Mouse (Mus musculus): Measurements from ENCODE around the gene Gm20517. TPM values are rescaled to one million over a fixed set of nuclear protein-coding genes. Genes with fewer than 3 reads are reported as not detected.

Gm20517 gene
- total and polyA plus RNA-seq, 3 experiments = 1.9 to 2.9 TPM; not detected in 1

DNA sequence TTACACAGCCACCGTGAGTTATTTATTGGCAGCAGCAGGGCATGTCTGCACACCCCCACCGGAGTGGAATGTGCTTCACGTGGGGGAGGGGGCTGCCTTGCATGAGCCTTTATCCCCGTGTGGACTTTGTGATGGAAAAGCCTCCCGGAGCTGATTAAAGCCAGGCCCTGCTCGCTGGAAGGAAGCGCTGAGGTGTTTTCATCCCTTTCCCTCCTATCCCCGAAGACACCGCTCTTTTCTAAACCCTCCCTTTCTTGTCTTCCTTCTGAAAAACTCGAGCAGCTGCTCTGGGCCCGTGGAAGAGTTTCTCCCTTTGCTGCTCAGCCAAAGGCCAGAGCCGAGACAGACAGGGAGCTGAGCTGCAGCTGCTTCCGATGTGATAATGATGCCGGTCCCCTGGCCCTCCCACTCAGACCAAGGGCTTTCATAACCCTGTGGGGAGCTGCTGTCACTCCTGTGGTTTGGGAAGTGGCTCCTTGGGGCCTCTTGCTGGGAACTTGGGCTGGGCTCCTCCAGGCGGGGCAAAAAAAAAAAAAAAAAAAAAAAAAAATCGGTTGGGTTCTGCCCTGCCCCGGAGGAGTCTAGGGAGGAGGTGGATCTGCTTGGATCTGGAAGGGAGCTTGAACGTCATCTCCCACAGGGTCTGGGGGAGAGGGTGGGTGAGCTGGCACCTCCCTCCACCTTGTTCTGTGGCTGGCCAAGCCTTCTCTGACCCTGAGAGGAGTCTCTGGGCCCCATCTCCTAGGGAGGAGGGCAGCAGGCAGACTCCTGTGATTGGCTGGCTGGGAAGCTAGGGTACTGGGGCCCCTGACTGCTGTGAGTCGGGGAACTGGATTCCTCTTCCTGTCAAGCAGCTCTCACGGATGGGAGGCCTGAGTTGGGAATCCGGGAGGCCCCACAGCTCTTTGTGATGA, 15.9 kb upstream of the Gm20517 start (continued):
- TF ChIP-seq POLR2A (IDR thresholded peaks at IDR 0.05; ENCODE audit: control insufficient read depth in 1 of 2, insufficient read depth in 1 of 2, low read depth in 1 of 2, low read length in 2 of 2, poor library complexity in 1 of 2) = peak; percentile 24 to 50; a peak in 1 of 4 replicates
- peak; percentile 69; the same call in 1 of the 2 replicates for TF ChIP-seq MXI1 (IDR thresholded peaks at IDR 0.05; ENCODE audit: low read depth, low read length)
- peak; percentile 45; the same call in 1 of the 2 replicates for TF ChIP-seq NELFE (IDR thresholded peaks at IDR 0.05; ENCODE audit: low read depth, low read length)
- peak; percentile 71 to 87 for TF ChIP-seq EP300 (IDR thresholded peaks at IDR 0.05; ENCODE audit: low read depth in 1 of 2, low read length in 2 of 2)
- TF ChIP-seq JUND (IDR thresholded peaks at IDR 0.05; ENCODE audit: low read depth, low read length) = no peak
- TF ChIP-seq HCFC1 (IDR thresholded peaks at IDR 0.05; ENCODE audit: low read depth, low read length) = peak; percentile 37; the same call in 1 of the 2 replicates
- TF ChIP-seq E2F4 (IDR thresholded peaks at IDR 0.05; ENCODE audit: borderline replicate concordance, low read depth, low read length) = no peak
- TF ChIP-seq TCF12 (IDR thresholded peaks at IDR 0.05; ENCODE audit: low read depth, low read length) = peak; percentile 89
- TF ChIP-seq KAT2A (conservative IDR thresholded peaks at IDR 0.05; ENCODE audit: low read depth, low read length) = 0 out of 2 replicates have a peak, but pooled peaks have one; percentile 12

DNA sequence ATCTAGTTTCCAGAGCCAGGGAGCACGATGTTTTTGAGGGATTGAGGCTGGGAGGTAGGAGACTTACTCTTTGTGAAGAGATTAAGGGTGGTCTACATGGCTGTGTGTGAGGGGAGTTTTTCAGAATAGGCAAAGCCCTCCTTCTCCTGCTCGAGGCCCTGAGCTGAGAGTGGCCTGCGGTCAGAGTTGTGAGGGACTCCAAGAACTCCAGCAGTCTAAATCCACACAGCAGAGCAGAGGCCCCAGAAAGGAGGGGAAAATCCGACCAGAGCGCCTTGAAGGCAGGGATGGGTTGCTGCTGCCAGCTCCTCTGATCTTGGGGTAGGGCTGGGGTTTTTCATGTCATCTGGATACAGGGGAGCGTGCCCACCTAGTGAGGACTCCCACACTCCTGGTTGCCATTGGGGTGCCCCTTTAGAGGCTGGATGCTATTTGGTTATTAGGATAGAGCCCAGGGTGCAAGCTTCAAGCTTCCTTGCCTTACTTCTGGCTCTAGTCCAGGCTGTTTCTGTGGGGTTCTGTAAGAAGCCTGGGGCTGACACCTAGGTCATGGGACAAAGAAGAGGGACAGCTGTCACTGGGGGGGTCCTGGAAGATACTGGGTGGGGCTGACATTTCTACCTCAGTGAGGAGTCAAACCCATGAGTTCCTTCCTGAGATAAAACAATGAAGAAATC, 15.1 kb upstream of the Gm20517 start:
- DNase-seq (ENCODE audit: low read depth, low spot score) = peak; percentile 58
- H3K4me1 ChIP-seq (ENCODE audit: control insufficient read depth in 1 of 2, insufficient read depth in 2 of 2, low read length in 2 of 2) = peaks cover 24 to 72% of the 10 kb centered on the region in 2 experiments
- TF ChIP-seq MEF2A (IDR thresholded peaks at IDR 0.05; ENCODE audit: extremely low read depth, insufficient replicate concordance, low read depth, low read length, poor library complexity, severe bottlenecking) (no peak), E2F4 (IDR thresholded peaks at IDR 0.05; ENCODE audit: borderline replicate concordance, low read depth, low read length) (no peak), MAX (IDR thresholded peaks at IDR 0.05; ENCODE audit: low read length) (no peak), JUND (IDR thresholded peaks at IDR 0.05; ENCODE audit: low read depth, low read length) (no peak), GATA1 (IDR thresholded peaks at IDR 0.05; ENCODE audit: low read depth, low read length) (no peak), TBP (IDR thresholded peaks at IDR 0.05; ENCODE audit: low read depth, low read length) (no peak), USF2 (IDR thresholded peaks at IDR 0.05; ENCODE audit: borderline replicate concordance in 1 of 2, insufficient read depth in 1 of 2, low read depth in 1 of 2, low read length in 2 of 2) (no peak), NRF1 (IDR thresholded peaks at IDR 0.05; ENCODE audit: insufficient read depth, low read depth, low read length, poor library complexity, severe bottlenecking) (no peak), TAL1 (IDR thresholded peaks at IDR 0.05; ENCODE audit: low read length) (no peak), SIN3A (IDR thresholded peaks at IDR 0.05; ENCODE audit: low read length) (no peak), TCF12 (IDR thresholded peaks at IDR 0.05; ENCODE audit: low read depth, low read length) (no peak), POLR2A (IDR thresholded peaks at IDR 0.05; ENCODE audit: control insufficient read depth in 1 of 2, insufficient read depth in 1 of 2, low read depth in 1 of 2, low read length in 2 of 2, poor library complexity in 1 of 2) (no peak), SMC3 (IDR thresholded peaks at IDR 0.05; ENCODE audit: low read depth, low read length) (no peak), MYC (IDR thresholded peaks at IDR 0.05; ENCODE audit: low read depth, low read length) (no peak), ZKSCAN1 (IDR thresholded peaks at IDR 0.05; ENCODE audit: low read depth, low read length) (no peak), GABPA (IDR thresholded peaks at IDR 0.05; ENCODE audit: low read depth, low read length) (no peak), ETS1 (IDR thresholded peaks at IDR 0.05; ENCODE audit: low read depth, low read length) (no peak), ZMIZ1 (IDR thresholded peaks at IDR 0.05; ENCODE audit: low read depth, low read length) (no peak)

More for the DNA sequence above, 15.1 kb upstream of the Gm20517 start:
- Histone ChIP-seq H3K9ac (ENCODE audit: control insufficient read depth, low read depth, low read length, poor library complexity, severe bottlenecking) (peak overlapping the region; percentile 92), H3K36me3 (ENCODE audit: control insufficient read depth in 1 of 2, insufficient read depth in 2 of 2, low read length in 2 of 2) (peaks cover 0 to 62% of the 10 kb centered on the region in 2 experiments; a peak in 2 of 4 replicates), H3K27me3 (ENCODE audit: control insufficient read depth in 1 of 2, insufficient read depth in 2 of 2, low read length in 2 of 2) (no peaks in the 10 kb centered on the region), H3K79me2 (ENCODE audit: control insufficient read depth, insufficient read depth, low read length, poor library complexity) (peaks cover 28% of the 10 kb centered on the region), H3K27ac (ENCODE audit: control insufficient read depth, low read depth, low read length) (peak overlapping the region; percentile 98), H3K4me3 (ENCODE audit: control insufficient read depth in 1 of 2, insufficient read depth in 1 of 2, low read depth in 2 of 2, low read length in 2 of 2) (peak overlapping the region; percentile 20 to 86), H3K9me3 (replicated peaks; ENCODE audit: insufficient read depth, low read length) (no peaks in the 10 kb centered on the region)
